Mouse (Mus musculus): ENCODE measurements around the gene Myo9b.

- TF ChIP-seq CTCF (IDR thresholded peaks at IDR 0.05; ENCODE audit: low read depth), result peak; percentile 50
- TF ChIP-seq EP300 (IDR thresholded peaks at IDR 0.05; ENCODE audit: low read depth), result no peak
Measured at GRCm38 (mm10) chr8:71288441-71288949, 16.0 kb downstream of the Myo9b start.

All from liver, postnatal 0 days (tissue).